Mouse (Mus musculus) mouse trophoblast stem cell (cell line): Measurements from ENCODE around the gene Gpr22.

Source experiments
- in situ Hi-C, 2 experiments: fragments of 300-500 bp; cut with MseI, MboI; formaldehyde crosslinking; loops; 2 replicates in 1 of 2; 3 replicates in 1 of 2; pipeline ENCODE4 v1.15.1; 2025

The Gpr22 gene

GRCm38 (mm10) chr12:31693278-31693677 is 20.5 kb downstream of the Gpr22 start:
- in situ Hi-C loops: no loop called here

DNA sequence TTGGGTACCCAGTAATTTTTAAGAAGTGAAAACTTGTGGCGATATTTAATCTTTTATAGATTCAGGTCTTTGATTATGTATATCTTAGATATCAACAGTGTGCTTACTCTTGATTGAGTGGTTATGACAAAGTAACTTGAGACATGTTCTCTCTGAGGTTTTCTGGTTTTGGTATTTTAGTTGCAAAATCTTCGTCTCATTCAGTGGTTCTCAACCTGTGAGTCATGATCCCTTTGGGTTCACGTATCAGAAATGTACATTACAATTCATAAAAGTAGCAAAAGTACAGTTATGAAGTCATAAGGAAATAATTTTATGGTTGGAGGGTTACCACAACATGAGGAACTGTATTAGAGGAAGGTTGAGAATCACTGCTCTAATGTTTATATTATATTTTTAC is 27.1 kb downstream of the Gpr22 start:
- in situ Hi-C loops: no loop called here

- in situ Hi-C loops: no loop called here
Measured at GRCm38 (mm10) chr12:31667187-31667586, 46.6 kb downstream of the Gpr22 start.

- in situ Hi-C loops: no loop called here
Measured at GRCm38 (mm10) chr12:31665999-31666398, 47.7 kb downstream of the Gpr22 start.
